Mouse (Mus musculus) bone marrow macrophage, adult 2 months (primary cell): ENCODE measurements at regions not wholly inside any gene's neighbourhood (a gene's known extent, or its start where the extent isn't known, plus 50 kb on each side); places are given as distances from the start of the nearest gene placed in this dataset.

Experiments
- H3K27ac ChIP-seq: 2 replicates; pipeline ENCODE4 v1.5.1; 2012; ENCODE audit warnings: low read depth, low read length; ENCODE audit not compliant: insufficient read depth
- H3K4me1 ChIP-seq: 2 replicates; pipeline ENCODE4 v1.6.1; 2012; ENCODE audit warnings: low read length; ENCODE audit not compliant: control insufficient read depth, insufficient read depth
- H3K4me3 ChIP-seq: 2 replicates; pipeline ENCODE4 v1.5.1; 2012; ENCODE audit warnings: mild to moderate bottlenecking, low read length, moderate library complexity; ENCODE audit not compliant: insufficient read depth
- CTCF ChIP-seq: IDR thresholded peaks from 2 replicates; pipeline ENCODE4 v1.5.1; 2012; ENCODE audit warnings: low read depth, mild to moderate bottlenecking, low read length, moderate library complexity
- POLR2A ChIP-seq: IDR thresholded peaks from 2 replicates; pipeline ENCODE4 v1.6.1; 2012; ENCODE audit warnings: mild to moderate bottlenecking, low read depth, low read length, borderline replicate concordance

GRCm38 (mm10) chr13:118490610-118491009 lies 103.6 kb upstream of the Mrps30 start:
- H3K4me1 ChIP-seq: no peaks in the 10 kb centered on the region
- no peak overlapping the region for H3K27ac ChIP-seq
- TF ChIP-seq POLR2A (no peak), CTCF (no peak)
- no peak overlapping the region for H3K4me3 ChIP-seq

DNA sequence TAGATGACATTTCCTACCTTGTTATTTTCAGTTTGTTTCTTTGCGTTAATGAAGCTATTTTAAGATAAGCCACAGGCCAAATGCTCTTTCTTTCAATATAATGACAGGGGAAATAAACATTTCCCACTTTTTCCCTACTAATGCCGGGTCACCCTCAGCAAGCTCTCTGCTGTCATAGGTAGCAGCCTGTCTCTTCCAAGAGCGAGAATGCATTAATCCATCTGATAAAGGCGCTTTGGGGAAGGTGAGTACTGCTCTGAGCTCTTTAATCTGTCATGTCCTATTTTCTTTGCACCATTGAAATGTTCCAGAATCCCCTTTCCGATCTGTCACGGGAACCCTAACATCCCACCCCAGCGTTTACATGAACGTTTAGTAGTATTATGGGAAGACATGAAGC lies 96.0 kb upstream of the Mrps30 start:
- TF ChIP-seq POLR2A: no peak
- no peak for TF ChIP-seq CTCF
- H3K4me3 ChIP-seq: no peak overlapping the region
- no peaks in the 10 kb centered on the region for H3K4me1 ChIP-seq
- H3K27ac ChIP-seq: no peak overlapping the region

DNA sequence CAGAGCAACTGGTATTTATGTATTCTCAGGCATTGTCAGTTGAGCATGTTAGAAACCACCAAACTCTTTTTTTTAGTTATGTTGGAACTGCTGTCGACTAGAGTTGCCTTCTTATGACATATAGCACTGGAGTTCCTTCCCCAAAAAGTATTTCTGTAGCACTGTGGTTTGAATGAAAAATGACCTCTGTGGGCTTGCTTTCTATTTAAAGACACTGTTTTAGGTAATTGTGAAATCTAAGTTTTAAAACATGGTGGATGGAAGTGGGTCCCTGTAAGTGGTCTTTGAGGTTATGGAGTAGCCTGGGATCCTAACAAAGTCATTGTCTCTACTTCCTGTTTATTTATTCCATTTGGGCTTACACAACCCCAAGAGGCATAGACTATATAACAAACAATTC lies 93.2 kb upstream of the Mrps30 start:
- Histone ChIP-seq H3K4me3 (no peak overlapping the region), H3K4me1 (no peaks in the 10 kb centered on the region), H3K27ac (no peak overlapping the region)
- TF ChIP-seq CTCF (no peak), POLR2A (no peak)

- Histone ChIP-seq H3K27ac (no peak overlapping the region), H3K4me3 (no peak overlapping the region), H3K4me1 (no peaks in the 10 kb centered on the region)
- TF ChIP-seq POLR2A (no peak), CTCF (no peak)
These were observed 91.4 kb upstream of the Mrps30 start for GRCm38 (mm10) chr13:118478487-118478886.

GRCm38 (mm10) chr13:118472578-118472977 lies 85.5 kb upstream of the Mrps30 start:
- TF ChIP-seq POLR2A: no peak
- TF ChIP-seq CTCF: no peak
- no peak overlapping the region for H3K27ac ChIP-seq

DNA sequence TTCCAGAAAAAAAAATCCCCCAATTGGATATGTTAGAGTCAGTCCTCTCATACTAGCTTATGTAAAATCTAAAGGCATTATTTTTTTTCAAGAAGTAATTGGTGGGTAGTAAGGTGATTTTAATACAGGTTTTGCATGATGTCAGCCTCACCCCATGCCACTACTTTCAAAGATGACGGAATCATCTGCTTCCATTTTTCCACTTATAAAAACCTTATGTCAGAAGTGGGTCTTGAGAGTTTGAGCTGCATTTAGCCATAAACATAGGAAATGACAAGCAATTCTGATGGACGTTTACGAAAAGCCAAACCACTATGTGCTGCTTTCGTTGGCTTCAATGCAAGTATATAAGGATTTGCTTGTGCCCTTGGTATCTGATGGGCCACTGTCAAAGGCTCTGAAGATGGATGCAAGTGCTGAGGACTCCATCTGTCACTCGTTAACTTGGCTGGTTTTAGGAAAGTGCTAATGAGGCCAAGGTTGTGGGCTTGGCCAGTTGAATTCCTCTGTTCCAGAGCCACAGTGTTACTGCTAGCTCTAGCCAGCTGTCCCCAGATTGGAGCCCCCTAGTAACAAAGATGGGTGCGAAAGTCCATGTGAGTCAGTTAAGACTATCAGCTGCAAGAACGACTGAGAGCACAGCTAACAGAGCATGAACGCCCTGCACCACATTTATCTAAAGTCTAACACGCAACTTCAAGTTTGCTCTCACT lies 72.8 kb upstream of the Mrps30 start:
- no peak overlapping the region for H3K4me3 ChIP-seq
- H3K27ac ChIP-seq: no peak overlapping the region
- H3K4me1 ChIP-seq: no peaks in the 10 kb centered on the region
- TF ChIP-seq POLR2A (no peak), CTCF (no peak)

More at GRCm38 (mm10) chr13:118472578-118472977, 85.5 kb upstream of the Mrps30 start:
- Histone ChIP-seq H3K4me3 (no peak overlapping the region), H3K4me1 (no peaks in the 10 kb centered on the region)

DNA sequence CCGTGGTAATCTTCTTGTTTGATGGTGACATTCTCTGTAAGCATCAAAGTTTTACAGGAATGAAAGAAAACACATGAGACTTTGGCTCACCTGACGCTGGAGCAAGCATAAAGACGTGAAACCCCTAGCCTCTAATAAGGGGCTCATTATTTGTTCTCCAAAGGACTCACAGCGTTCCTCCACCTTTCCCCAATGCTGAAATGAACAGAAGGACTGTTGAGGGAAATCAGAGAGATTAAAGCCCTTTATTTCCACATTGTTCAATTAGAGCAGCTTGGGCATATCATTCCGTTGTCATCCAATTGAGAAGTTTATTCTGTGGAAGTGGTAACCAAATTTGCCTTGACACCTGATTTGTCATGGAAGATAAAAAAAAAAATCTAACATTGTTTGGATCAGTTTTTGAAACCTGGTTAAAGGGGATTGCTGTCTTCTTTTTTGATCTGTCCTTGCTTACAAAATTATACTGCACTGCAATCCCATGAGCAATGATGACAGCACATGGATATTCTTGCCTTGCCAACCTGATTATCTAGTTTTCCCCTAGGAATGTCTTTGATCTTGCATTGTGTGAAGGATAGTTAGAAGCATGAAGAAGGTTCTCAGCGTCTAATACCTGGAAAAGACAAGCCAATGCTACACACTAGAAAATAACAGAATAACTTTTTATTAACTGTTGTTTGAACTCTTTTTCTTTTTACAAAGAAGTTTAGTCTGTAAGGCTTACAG lies 62.1 kb upstream of the Mrps30 start:
- no peak overlapping the region for H3K4me3 ChIP-seq
- TF ChIP-seq POLR2A (no peak), CTCF (no peak)

GRCm38 (mm10) chr13:118441322-118442064 lies 54.4 kb upstream of the Mrps30 start:
- TF ChIP-seq POLR2A: no peak
- TF ChIP-seq CTCF: no peak
- Histone ChIP-seq H3K4me1 (no peaks in the 10 kb centered on the region), H3K4me3 (no peak overlapping the region), H3K27ac (no peak overlapping the region)

More for the DNA sequence above, 62.1 kb upstream of the Mrps30 start:
- no peak overlapping the region for H3K27ac ChIP-seq
- no peaks in the 10 kb centered on the region for H3K4me1 ChIP-seq
